Mouse (Mus musculus) C2C12 (cell line): ENCODE measurements around the gene Cel. TPM values are rescaled to one million over a fixed set of nuclear protein-coding genes. Genes with fewer than 3 reads are reported as not detected.
A peak's percentile ranks its signal among the peaks of the same experiment; 100 is the strongest.

Source experiments
- H3K27me3 ChIP-seq: one replicate; pipeline ENCODE4 v1.6.1; 2011; ENCODE audit not compliant: control insufficient read depth, insufficient read depth, insufficient read length
- H3K36me3 ChIP-seq: one replicate; pipeline ENCODE4 v1.6.1; 2011; ENCODE audit not compliant: control insufficient read depth, insufficient read depth
- H3K4me3 ChIP-seq: one replicate; pipeline ENCODE4 v1.5.1; 2011; ENCODE audit warnings: mild to moderate bottlenecking, control low read depth; ENCODE audit not compliant: poor library complexity, insufficient read depth, severe bottlenecking
- H3K79me2 ChIP-seq: one replicate; pipeline ENCODE4 v1.6.1; 2011; ENCODE audit not compliant: control insufficient read depth, insufficient read depth
- H3K79me3 ChIP-seq: one replicate; pipeline ENCODE4 v1.6.1; 2011; ENCODE audit warnings: low read depth, control low read depth
- H3ac ChIP-seq: one replicate; pipeline ENCODE3; 2011; ENCODE audit warnings: low read depth; ENCODE audit not compliant: control insufficient read depth, insufficient read length
- CEBPB ChIP-seq: IDR thresholded peaks from one replicate; pipeline ENCODE4 v1.6.1; 2011; ENCODE audit warnings: low read depth, mild to moderate bottlenecking, control low read depth, moderate library complexity
- CTCF ChIP-seq: IDR thresholded peaks from one replicate; pipeline ENCODE4 v1.5.1; 2011; ENCODE audit not compliant: control insufficient read depth, insufficient read depth, insufficient read length
- FOSL1 ChIP-seq: IDR thresholded peaks from one replicate; pipeline ENCODE4 v1.8.0; 2011; ENCODE audit warnings: mild to moderate bottlenecking, low read length; ENCODE audit not compliant: poor library complexity, insufficient read depth, severe bottlenecking
- MAX ChIP-seq: IDR thresholded peaks from one replicate; pipeline ENCODE4 v1.6.1; 2011; ENCODE audit warnings: mild to moderate bottlenecking, control low read depth
- MYOD1 ChIP-seq: IDR thresholded peaks from one replicate; pipeline ENCODE4 v1.6.1; 2011; ENCODE audit warnings: low read depth; ENCODE audit not compliant: control insufficient read depth, insufficient read length
- MYOG ChIP-seq: IDR thresholded peaks from one replicate; pipeline ENCODE4 v1.6.1; 2011; ENCODE audit not compliant: control insufficient read depth, insufficient read length; ENCODE audit errors: extremely low read depth
- USF1 ChIP-seq: IDR thresholded peaks from one replicate; pipeline ENCODE4 v1.6.1; 2011; ENCODE audit warnings: low read depth, mild to moderate bottlenecking, control low read depth, moderate library complexity
- polyA plus RNA-seq: library from polyadenylated mRNA; unstranded; fragments of >200 nt; fragmentation: generic; extraction: Trizol; gene quantifications from one replicate; pipeline ENCODE4 v1.2.1, GENCODE M21; 2012; ENCODE audit warnings: missing spikeins

Gene Cel
- polyA plus RNA-seq, 1 experiment, result not detected

DNA sequence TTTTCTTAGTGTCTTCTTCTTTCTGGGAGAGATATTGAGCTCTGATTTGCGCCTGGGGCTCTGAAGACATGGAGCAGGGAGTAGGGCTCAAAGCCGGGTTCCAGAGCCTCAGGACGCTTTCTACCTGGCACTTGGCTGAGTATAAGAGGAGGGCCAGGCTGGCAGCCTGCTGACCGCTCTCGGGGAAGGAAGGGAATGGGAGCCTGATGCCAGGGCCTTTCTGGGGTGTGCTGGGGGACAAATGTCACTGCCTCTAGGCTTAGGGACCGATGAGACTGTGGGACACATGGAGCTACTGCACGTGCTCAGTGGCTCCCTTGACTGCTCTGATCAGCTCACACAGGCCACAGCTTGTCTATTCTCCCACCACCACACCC lies 34.9 kb downstream of the Cel start:
- H3K27me3 ChIP-seq, result no peaks in the 10 kb centered on the region
- TF ChIP-seq MYOD1 (no peak), CEBPB (no peak), USF1 (no peak), CTCF (no peak), FOSL1 (no peak), MAX (no peak), MYOG (no peak)
- no peak overlapping the region for H3K4me3 ChIP-seq
- no peaks in the 10 kb centered on the region for H3K79me3 ChIP-seq
- no peak overlapping the region for H3ac ChIP-seq
- H3K79me2 ChIP-seq, result no peaks in the 10 kb centered on the region
- no peaks in the 10 kb centered on the region for H3K36me3 ChIP-seq

DNA sequence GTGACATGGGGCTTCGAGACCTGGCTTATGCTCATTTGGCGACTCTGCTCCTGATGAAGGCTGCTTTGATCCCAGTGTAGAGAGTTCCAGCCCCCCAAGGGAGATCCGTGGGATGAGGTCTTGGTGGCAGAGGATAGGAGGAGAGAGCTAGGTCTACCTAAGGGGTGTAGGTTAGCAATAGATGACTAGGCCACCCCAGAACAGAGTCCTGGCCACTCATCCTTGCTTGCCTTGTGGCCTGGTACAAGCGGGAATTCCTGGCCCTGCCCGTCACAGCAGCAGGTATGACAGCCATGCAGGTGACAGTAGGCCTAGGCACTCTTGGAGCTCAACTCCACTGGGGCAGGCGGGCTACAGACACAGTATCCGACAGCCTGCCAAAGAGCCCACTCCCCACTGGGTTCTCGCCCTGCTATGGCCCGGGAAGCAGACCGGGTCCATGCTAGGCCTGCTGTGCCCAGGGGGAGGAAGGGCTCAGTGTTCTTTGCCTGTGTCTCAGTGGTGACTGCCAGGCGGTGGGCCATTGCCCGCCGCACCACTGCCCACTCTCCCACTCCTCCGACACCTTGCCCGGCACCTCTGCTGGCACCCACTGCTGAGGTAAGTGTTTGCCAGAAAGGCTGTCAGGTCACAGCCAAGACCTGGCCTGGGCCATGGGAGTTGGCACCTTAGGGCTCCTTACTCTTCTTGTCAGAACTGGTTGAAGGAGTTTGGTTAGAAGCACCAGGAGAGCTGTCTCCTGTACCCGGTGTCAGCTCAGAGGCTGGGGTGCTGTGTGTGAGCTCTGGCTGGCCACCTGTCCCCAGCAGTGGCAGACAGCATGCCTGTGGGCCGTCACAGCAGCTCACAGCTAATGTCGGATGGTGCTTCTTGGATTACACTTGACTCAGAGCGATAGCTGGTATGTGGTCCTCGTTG lies 35.5 kb downstream of the Cel start:
- Histone ChIP-seq H3K36me3 (no peaks in the 10 kb centered on the region), H3K27me3 (no peaks in the 10 kb centered on the region), H3ac (no peak overlapping the region), H3K4me3 (no peak overlapping the region), H3K79me2 (no peaks in the 10 kb centered on the region), H3K79me3 (no peaks in the 10 kb centered on the region)
- TF ChIP-seq MYOD1 (peak; percentile 67), MAX (no peak), MYOG (no peak)

DNA sequence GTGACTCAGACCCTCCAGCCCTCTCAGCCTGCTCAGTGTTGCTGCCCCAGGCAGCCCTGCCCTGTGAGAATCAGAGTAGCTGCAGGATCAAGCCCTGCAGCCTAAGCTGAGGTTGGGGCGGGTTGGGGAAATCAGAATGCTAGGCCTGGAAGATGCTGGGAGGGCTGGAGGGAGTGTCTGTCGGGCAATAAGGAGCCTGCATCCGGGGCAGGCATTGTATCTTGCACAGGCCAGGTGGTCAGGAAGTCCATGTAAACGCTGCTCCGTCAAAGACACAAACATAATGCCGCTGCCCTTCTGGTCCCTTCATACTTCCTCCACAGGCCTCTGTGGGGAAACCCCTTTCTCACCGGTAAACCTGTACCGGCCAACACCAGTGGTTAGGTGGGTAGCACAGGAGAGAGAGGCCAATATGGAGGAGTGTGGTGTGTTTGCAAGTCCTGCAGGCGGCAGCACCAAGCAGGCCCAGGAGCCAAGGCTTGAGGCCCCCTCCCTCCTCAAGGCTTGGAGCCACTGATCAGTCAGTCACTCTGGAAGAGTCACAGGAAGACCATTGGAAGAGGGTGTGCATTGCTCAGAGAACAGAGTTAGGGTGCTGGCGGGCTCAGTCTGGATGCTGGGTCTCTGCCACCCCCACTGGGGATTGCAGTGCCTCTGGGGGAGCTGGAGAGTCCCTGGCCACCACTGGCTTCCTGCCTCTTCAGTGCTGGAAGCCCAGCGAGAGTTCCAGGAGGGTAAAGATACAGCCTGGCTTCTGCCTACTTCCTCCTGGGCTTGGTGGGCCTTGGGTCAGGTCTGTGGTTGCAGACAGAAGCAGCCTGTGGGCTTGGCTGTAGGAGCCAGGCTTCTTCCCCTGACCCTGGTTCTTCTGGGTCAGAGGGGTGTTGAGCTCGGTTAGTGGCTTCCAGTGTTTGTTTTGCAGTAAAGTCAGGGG lies 37.0 kb downstream of the Cel start:
- no peaks in the 10 kb centered on the region for H3K36me3 ChIP-seq
- H3K79me3 ChIP-seq, result no peaks in the 10 kb centered on the region
- no peak overlapping the region for H3ac ChIP-seq
- no peaks in the 10 kb centered on the region for H3K27me3 ChIP-seq
- H3K79me2 ChIP-seq, result no peaks in the 10 kb centered on the region
- no peak for TF ChIP-seq MYOD1
- TF ChIP-seq USF1, result no peak
- peak; percentile 1 for TF ChIP-seq CTCF
- no peak overlapping the region for H3K4me3 ChIP-seq

GRCm38 (mm10) chr2:28525219-28525942 lies 37.8 kb downstream of the Cel start:
- H3ac ChIP-seq, result peak overlapping the region; percentile 31
- H3K79me3 ChIP-seq, result no peaks in the 10 kb centered on the region
- no peaks in the 10 kb centered on the region for H3K79me2 ChIP-seq
- H3K36me3 ChIP-seq, result no peaks in the 10 kb centered on the region
- no peak overlapping the region for H3K4me3 ChIP-seq
- TF ChIP-seq FOSL1 (peak; percentile 93), USF1 (peak; percentile 91), MAX (peak; percentile 74), CTCF (no peak), MYOD1 (peak; percentile 51), CEBPB (no peak)
- H3K27me3 ChIP-seq, result no peaks in the 10 kb centered on the region

GRCm38 (mm10) chr2:28524406-28524805 lies 38.8 kb downstream of the Cel start:
- Histone ChIP-seq H3K36me3 (no peaks in the 10 kb centered on the region), H3K4me3 (no peak overlapping the region), H3K79me2 (no peaks in the 10 kb centered on the region), H3K79me3 (no peaks in the 10 kb centered on the region), H3ac (peak overlapping the region; percentile 28), H3K27me3 (no peaks in the 10 kb centered on the region)
- TF ChIP-seq CEBPB (no peak), CTCF (no peak), FOSL1 (no peak), USF1 (no peak), MYOD1 (no peak), MYOG (no peak), MAX (no peak)
